Mouse (Mus musculus) stomach, postnatal 0 days (tissue): ENCODE data around the gene Zfp740. TPM values are rescaled to one million over a fixed set of nuclear protein-coding genes. Genes with fewer than 3 reads are reported as not detected.

ENCODE experiments used
- ATAC-seq: fragments of 200-750 bp; cut with Nextera tagmentation; 2 replicates; pipeline ENCODE4 v1.8.0; 2017; ENCODE audit not compliant: low FRiP score, low TSS enrichment
- DNase-seq: peaks from one replicate; pipeline ENCODE4 v3.0.0-alpha.2; 2016; ENCODE audit warnings: low spot score
- H3K27ac ChIP-seq: fragments of 300-500 bp; sonication (generic); replicated peaks from 2 replicates; pipeline ENCODE4 v1.5.1; 2014; ENCODE audit warnings: mild to moderate bottlenecking, control low read depth
- H3K27me3 ChIP-seq: fragments of 300-500 bp; sonication (generic); 2 replicates; pipeline ENCODE4 v1.6.1; 2014; ENCODE audit warnings: low read length; ENCODE audit not compliant: control insufficient read depth, insufficient read depth
- H3K36me3 ChIP-seq: fragments of 300-500 bp; sonication (generic); 2 replicates; pipeline ENCODE4 v1.6.1; 2014; ENCODE audit warnings: low read length, mixed read lengths; ENCODE audit not compliant: control insufficient read depth, insufficient read depth
- H3K4me1 ChIP-seq: fragments of 300-500 bp; sonication (generic); replicated peaks from 2 replicates; pipeline ENCODE4 v1.6.1; 2014; ENCODE audit warnings: antibody characterized with exemption; ENCODE audit not compliant: control insufficient read depth, insufficient read depth
- H3K4me2 ChIP-seq: fragments of 300-500 bp; sonication (generic); replicated peaks from 2 replicates; pipeline ENCODE4 v1.6.1; 2014; ENCODE audit warnings: low read depth, mild to moderate bottlenecking, control low read depth, moderate library complexity
- H3K4me3 ChIP-seq: fragments of 300-500 bp; sonication (generic); 2 replicates; pipeline ENCODE4 v1.5.1; 2014; ENCODE audit warnings: low read depth, low read length, control low read depth
- H3K9ac ChIP-seq: fragments of 300-500 bp; sonication (generic); 2 replicates; pipeline ENCODE4 v1.6.1; 2014; ENCODE audit warnings: mild to moderate bottlenecking, low read length, control low read depth, mixed read lengths
- H3K9me3 ChIP-seq: fragments of 300-500 bp; sonication (generic); 2 replicates; pipeline ENCODE4 v1.6.1; 2016; ENCODE audit warnings: low read length; ENCODE audit not compliant: control insufficient read depth
- CTCF ChIP-seq: IDR thresholded peaks from 2 replicates; pipeline ENCODE4 v1.5.1; 2016; ENCODE audit warnings: antibody characterized with exemption, low read depth, mild to moderate bottlenecking, moderate library complexity
- EP300 ChIP-seq: optimal IDR thresholded peaks from 2 replicates; pipeline ENCODE3; 2016; ENCODE audit warnings: antibody characterized with exemption
- WGBS: fragments of 180-500 bp; shearing (Covaris S2); extraction: QIAGEN DNeasy Blood & Tissue Kit; methylation state at CpG from one replicate; pipeline ENCODE4 v1.1.7; 2014; 5-methylcytosine and 5-hydroxymethylcytosine counted together
- polyA plus RNA-seq: library from polyadenylated mRNA; unstranded; fragments of >200 nt; fragmentation: Nextera tagmentation; extraction: Ambion mirVana; gene quantifications from 2 replicates; pipeline ENCODE4 v1.2.1, GENCODE M21; 2015

Gene Zfp740
- polyA plus RNA-seq, 1 experiment from 2014 or later = 20.2 TPM

- Histone ChIP-seq H3K9ac (peak overlapping the region; percentile 31; the same call in 1 of the 2 replicates), H3K4me3 (peak overlapping the region; percentile 8), H3K9me3 (no peaks in the 10 kb centered on the region), H3K27ac (peak overlapping the region; percentile 69), H3K4me1 (no peaks in the 10 kb centered on the region), H3K27me3 (no peaks in the 10 kb centered on the region), H3K36me3 (peaks cover 6% of the 10 kb centered on the region; the same call in 1 of the 2 replicates), H3K4me2 (peak overlapping the region; percentile 37)
- TF ChIP-seq EP300 (peak; percentile 81), CTCF (peak; percentile 44)
- DNase-seq (peak; percentile 80), ATAC-seq (peak; percentile 77)
- 14% methylated on average over 20 of the region's 21 CpGs for WGBS
Observed at GRCm38 (mm10) chr15:102235371-102236027, 32.5 kb downstream of the Zfp740 start.

GRCm38 (mm10) chr15:102238543-102239259 is 35.7 kb downstream of the Zfp740 start:
- peaks cover 9% of the 10 kb centered on the region; the same call in 1 of the 2 replicates for H3K36me3 ChIP-seq
- TF ChIP-seq EP300 (no peak), CTCF (no peak)
- no peak overlapping the region for H3K4me3 ChIP-seq
- no peaks in the 10 kb centered on the region for H3K27me3 ChIP-seq
- WGBS = 86% methylated on average over 14 of the region's 14 CpGs
- no peak for DNase-seq
- no peak overlapping the region; the same call in 1 of the 2 replicates for H3K27ac ChIP-seq
- no peak for ATAC-seq
- peaks cover 9% of the 10 kb centered on the region for H3K4me1 ChIP-seq
- no peak overlapping the region for H3K4me2 ChIP-seq
- no peaks in the 10 kb centered on the region for H3K9me3 ChIP-seq
- H3K9ac ChIP-seq = no peak overlapping the region

DNA sequence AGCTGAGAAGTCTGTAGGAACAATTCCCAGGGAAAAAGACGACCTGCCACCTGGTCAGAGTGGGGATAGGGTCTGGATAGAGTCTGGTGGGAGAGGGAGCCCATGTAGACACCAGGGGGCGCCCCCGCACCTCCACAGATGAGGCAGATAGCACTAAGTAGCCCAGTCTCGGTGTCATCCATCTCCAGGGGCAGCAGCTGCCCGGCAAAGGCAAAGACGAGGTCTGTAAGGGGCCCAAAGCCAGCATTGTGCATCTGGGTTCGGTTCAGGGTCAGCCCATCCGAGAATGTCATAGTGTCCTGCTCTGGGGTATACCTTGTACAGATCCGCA is 36.2 kb downstream of the Zfp740 start:
- Histone ChIP-seq H3K4me3 (no peak overlapping the region), H3K4me2 (no peak overlapping the region), H3K27me3 (no peaks in the 10 kb centered on the region), H3K4me1 (peaks cover 10% of the 10 kb centered on the region), H3K27ac (no peak overlapping the region; the same call in 1 of the 2 replicates), H3K9me3 (no peaks in the 10 kb centered on the region), H3K9ac (no peak overlapping the region), H3K36me3 (peaks cover 9% of the 10 kb centered on the region; the same call in 1 of the 2 replicates)
- 12% methylated on average over 9 of the region's 9 CpGs for WGBS
- TF ChIP-seq CTCF (peak; percentile 88), EP300 (no peak)
- ATAC-seq (no peak), DNase-seq (peak; percentile 83)

GRCm38 (mm10) chr15:102239851-102240250 is 36.8 kb downstream of the Zfp740 start:
- WGBS = 72% methylated on average over 11 of the region's 11 CpGs
- no peaks in the 10 kb centered on the region for H3K9me3 ChIP-seq
- no peak overlapping the region for H3K9ac ChIP-seq
- no peak overlapping the region for H3K4me3 ChIP-seq
- DNase-seq (no peak), ATAC-seq (no peak)
- H3K27ac ChIP-seq = no peak overlapping the region
- H3K4me1 ChIP-seq = peaks cover 10% of the 10 kb centered on the region
- TF ChIP-seq CTCF (no peak), EP300 (no peak)
- H3K27me3 ChIP-seq = no peaks in the 10 kb centered on the region
- peaks cover 9% of the 10 kb centered on the region; the same call in 1 of the 2 replicates for H3K36me3 ChIP-seq
- no peak overlapping the region for H3K4me2 ChIP-seq

GRCm38 (mm10) chr15:102240607-102241006 is 37.6 kb downstream of the Zfp740 start:
- H3K27me3 ChIP-seq = no peaks in the 10 kb centered on the region
- no peak overlapping the region for H3K4me3 ChIP-seq
- peaks cover 9% of the 10 kb centered on the region; the same call in 1 of the 2 replicates for H3K36me3 ChIP-seq
- WGBS = 80% methylated on average over 4 of the region's 4 CpGs
- no peak overlapping the region for H3K4me2 ChIP-seq
- no peaks in the 10 kb centered on the region for H3K9me3 ChIP-seq
- peaks cover 10% of the 10 kb centered on the region for H3K4me1 ChIP-seq
- no peak for ATAC-seq
- H3K9ac ChIP-seq = no peak overlapping the region
- H3K27ac ChIP-seq = no peak overlapping the region
- no peak for TF ChIP-seq CTCF
- no peak for TF ChIP-seq EP300
- DNase-seq = no peak
